Mouse (Mus musculus): ENCODE measurements around the gene Pmp22. TPM values are rescaled to one million over a fixed set of nuclear protein-coding genes. Genes with fewer than 3 reads are reported as not detected.

Pmp22 gene
- polyA plus RNA-seq, 1 experiment from 2014 or later = 102 TPM

GRCm38 (mm10) chr11:63148276-63148675, 19.5 kb downstream of the Pmp22 start:
- H3K9ac ChIP-seq (ENCODE audit: low read length) = no peak overlapping the region
- ATAC-seq (ENCODE audit: low FRiP score, low TSS enrichment) = no peak
- TF ChIP-seq EP300 (optimal IDR thresholded peaks at IDR 0.05) (no peak), CTCF (IDR thresholded peaks at IDR 0.05; ENCODE audit: low read depth) (no peak)

DNA sequence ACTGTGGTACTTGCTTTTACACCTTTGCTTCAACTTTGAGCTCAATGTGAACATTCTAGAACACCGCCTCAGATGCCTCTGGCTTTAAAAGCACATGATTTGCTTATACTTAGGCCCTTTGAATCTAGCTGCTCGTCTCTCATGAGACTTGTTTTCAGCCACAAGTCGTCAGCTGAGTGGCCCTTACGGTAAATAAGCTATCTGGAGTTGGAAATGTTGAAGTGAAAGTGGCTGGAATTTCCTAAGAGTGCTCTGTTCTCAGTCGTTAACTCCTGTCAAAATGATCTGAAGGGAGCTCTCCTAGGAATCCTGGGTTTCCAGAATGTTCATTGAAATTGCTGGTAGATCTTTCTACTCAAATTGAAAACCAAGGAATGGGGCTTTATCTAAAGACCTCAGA, 23.1 kb downstream of the Pmp22 start:
- Histone ChIP-seq H3K4me2 (replicated peaks; ENCODE audit: low read depth) (no peak overlapping the region), H3K9ac (ENCODE audit: low read length) (no peak overlapping the region), H3K4me1 (replicated peaks; ENCODE audit: control insufficient read depth, insufficient read depth) (no peaks in the 10 kb centered on the region), H3K36me3 (ENCODE audit: control insufficient read depth, insufficient read depth, low read length) (peaks cover 5% of the 10 kb centered on the region; the same call in 1 of the 2 replicates), H3K4me3 (ENCODE audit: low read depth, low read length) (no peak overlapping the region), H3K27me3 (ENCODE audit: control insufficient read depth, insufficient read depth, low read length) (no peaks in the 10 kb centered on the region), H3K9me3 (ENCODE audit: control insufficient read depth, low read length) (no peaks in the 10 kb centered on the region), H3K27ac (replicated peaks) (no peak overlapping the region)
- 78% methylated on average over 5 of the region's 5 CpGs for WGBS
- no peak for TF ChIP-seq CTCF (IDR thresholded peaks at IDR 0.05; ENCODE audit: low read depth)
- TF ChIP-seq EP300 (optimal IDR thresholded peaks at IDR 0.05) = no peak
- no peak for DNase-seq (ENCODE audit: low spot score)
- no peak for ATAC-seq (ENCODE audit: low FRiP score, low TSS enrichment)

More at GRCm38 (mm10) chr11:63148276-63148675, 19.5 kb downstream of the Pmp22 start:
- no peak overlapping the region for H3K4me3 ChIP-seq (ENCODE audit: low read depth, low read length)
- 75% methylated on average over 3 of the region's 3 CpGs for WGBS
- DNase-seq (ENCODE audit: low spot score) = no peak
- no peaks in the 10 kb centered on the region for H3K27me3 ChIP-seq (ENCODE audit: control insufficient read depth, insufficient read depth, low read length)
- H3K27ac ChIP-seq (replicated peaks) = no peak overlapping the region
- H3K9me3 ChIP-seq (ENCODE audit: control insufficient read depth, low read length) = no peaks in the 10 kb centered on the region
- H3K4me2 ChIP-seq (replicated peaks; ENCODE audit: low read depth) = no peak overlapping the region
- peaks cover 5% of the 10 kb centered on the region; the same call in 1 of the 2 replicates for H3K36me3 ChIP-seq (ENCODE audit: control insufficient read depth, insufficient read depth, low read length)
- H3K4me1 ChIP-seq (replicated peaks; ENCODE audit: control insufficient read depth, insufficient read depth) = no peaks in the 10 kb centered on the region

- no peak overlapping the region for H3K4me2 ChIP-seq (replicated peaks; ENCODE audit: low read depth)
- peaks cover 5% of the 10 kb centered on the region; the same call in 1 of the 2 replicates for H3K36me3 ChIP-seq (ENCODE audit: control insufficient read depth, insufficient read depth, low read length)
- H3K9me3 ChIP-seq (ENCODE audit: control insufficient read depth, low read length) = no peaks in the 10 kb centered on the region
- H3K27me3 ChIP-seq (ENCODE audit: control insufficient read depth, insufficient read depth, low read length) = no peaks in the 10 kb centered on the region
- no peak overlapping the region for H3K4me3 ChIP-seq (ENCODE audit: low read depth, low read length)
- WGBS = 79% methylated on average over 4 of the region's 4 CpGs
- no peaks in the 10 kb centered on the region for H3K4me1 ChIP-seq (replicated peaks; ENCODE audit: control insufficient read depth, insufficient read depth)
- ATAC-seq (ENCODE audit: low FRiP score, low TSS enrichment) (no peak), DNase-seq (ENCODE audit: low spot score) (no peak)
- H3K27ac ChIP-seq (replicated peaks) = no peak overlapping the region
- TF ChIP-seq EP300 (optimal IDR thresholded peaks at IDR 0.05) (no peak), CTCF (IDR thresholded peaks at IDR 0.05; ENCODE audit: low read depth) (no peak)
- H3K9ac ChIP-seq (ENCODE audit: low read length) = no peak overlapping the region
These were observed 28.3 kb downstream of the Pmp22 start for GRCm38 (mm10) chr11:63157117-63157516.

- no peaks in the 10 kb centered on the region; the same call in 1 of the 2 replicates for H3K36me3 ChIP-seq (ENCODE audit: control insufficient read depth, insufficient read depth, low read length)
- no peak for TF ChIP-seq CTCF (IDR thresholded peaks at IDR 0.05; ENCODE audit: low read depth)
- no peak for TF ChIP-seq EP300 (optimal IDR thresholded peaks at IDR 0.05)
- DNase-seq (ENCODE audit: low spot score) = peak; percentile 6
- H3K9me3 ChIP-seq (ENCODE audit: control insufficient read depth, low read length) = no peaks in the 10 kb centered on the region
- H3K4me3 ChIP-seq (ENCODE audit: low read depth, low read length) = no peak overlapping the region
- ATAC-seq (ENCODE audit: low FRiP score, low TSS enrichment) = no peak
- no peak overlapping the region for H3K27ac ChIP-seq (replicated peaks)
- H3K9ac ChIP-seq (ENCODE audit: low read length) = no peak overlapping the region
- H3K4me1 ChIP-seq (replicated peaks; ENCODE audit: control insufficient read depth, insufficient read depth) = no peaks in the 10 kb centered on the region
- no peaks in the 10 kb centered on the region for H3K27me3 ChIP-seq (ENCODE audit: control insufficient read depth, insufficient read depth, low read length)
- H3K4me2 ChIP-seq (replicated peaks; ENCODE audit: low read depth) = no peak overlapping the region
These were observed 32.1 kb downstream of the Pmp22 start for GRCm38 (mm10) chr11:63160926-63161325.

DNA sequence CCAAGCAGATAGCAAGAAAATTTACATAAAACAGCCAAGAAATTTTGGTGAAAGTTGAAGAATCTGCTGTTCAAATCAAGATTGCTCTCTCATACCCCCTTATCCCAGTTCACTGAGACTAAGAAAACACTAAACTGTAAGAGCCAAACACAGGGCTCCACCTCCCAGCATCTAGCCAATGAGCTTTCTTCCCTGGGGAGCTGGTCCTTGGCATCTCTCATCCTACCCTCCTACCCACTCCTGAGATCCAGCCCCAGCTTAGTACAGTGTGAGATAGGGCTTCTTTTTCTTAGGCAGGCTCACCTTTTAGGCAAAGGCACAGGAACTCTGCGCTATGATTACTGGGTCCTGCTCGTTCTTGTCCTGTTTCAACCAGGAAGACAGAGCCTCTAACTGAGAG, 34.0 kb downstream of the Pmp22 start:
- Histone ChIP-seq H3K9ac (ENCODE audit: low read length) (no peak overlapping the region), H3K4me3 (ENCODE audit: low read depth, low read length) (no peak overlapping the region), H3K9me3 (ENCODE audit: control insufficient read depth, low read length) (no peaks in the 10 kb centered on the region), H3K27ac (replicated peaks) (no peak overlapping the region), H3K4me2 (replicated peaks; ENCODE audit: low read depth) (no peak overlapping the region), H3K36me3 (ENCODE audit: control insufficient read depth, insufficient read depth, low read length) (no peaks in the 10 kb centered on the region; the same call in 1 of the 2 replicates), H3K4me1 (replicated peaks; ENCODE audit: control insufficient read depth, insufficient read depth) (no peaks in the 10 kb centered on the region), H3K27me3 (ENCODE audit: control insufficient read depth, insufficient read depth, low read length) (no peaks in the 10 kb centered on the region)
- ATAC-seq (ENCODE audit: low FRiP score, low TSS enrichment) = no peak
- TF ChIP-seq CTCF (IDR thresholded peaks at IDR 0.05; ENCODE audit: low read depth) (no peak), EP300 (optimal IDR thresholded peaks at IDR 0.05) (no peak)
- WGBS = 60% methylated on average over 2 of the region's 2 CpGs
- peak; percentile 4 for DNase-seq (ENCODE audit: low spot score)

- TF ChIP-seq CTCF (IDR thresholded peaks at IDR 0.05; ENCODE audit: low read depth) = no peak
- no peak for TF ChIP-seq EP300 (optimal IDR thresholded peaks at IDR 0.05)
- Histone ChIP-seq H3K4me2 (replicated peaks; ENCODE audit: low read depth) (no peak overlapping the region), H3K4me3 (ENCODE audit: low read depth, low read length) (no peak overlapping the region), H3K27ac (replicated peaks) (no peak overlapping the region), H3K4me1 (replicated peaks; ENCODE audit: control insufficient read depth, insufficient read depth) (no peaks in the 10 kb centered on the region), H3K36me3 (ENCODE audit: control insufficient read depth, insufficient read depth, low read length) (no peaks in the 10 kb centered on the region), H3K9me3 (ENCODE audit: control insufficient read depth, low read length) (no peaks in the 10 kb centered on the region), H3K27me3 (ENCODE audit: control insufficient read depth, insufficient read depth, low read length) (no peaks in the 10 kb centered on the region), H3K9ac (ENCODE audit: low read length) (no peak overlapping the region)
- 73% methylated on average over 8 of the region's 8 CpGs for WGBS
- no peak for DNase-seq (ENCODE audit: low spot score)
- no peak for ATAC-seq (ENCODE audit: low FRiP score, low TSS enrichment)
These were observed 34.8 kb downstream of the Pmp22 start for GRCm38 (mm10) chr11:63163550-63163949.

Measured in stomach, postnatal 0 days (tissue).